Mouse (Mus musculus) 3134 (cell line): ENCODE measurements around the gene Rint1.

ENCODE experiments used
- DNase-seq: peaks from one replicate; pipeline ENCODE4 v3.0.0-alpha.2; 2011; ENCODE audit warnings: low spot score; ENCODE audit not compliant: insufficient read length; ENCODE audit errors: extremely low read depth

Rint1 gene

DNA sequence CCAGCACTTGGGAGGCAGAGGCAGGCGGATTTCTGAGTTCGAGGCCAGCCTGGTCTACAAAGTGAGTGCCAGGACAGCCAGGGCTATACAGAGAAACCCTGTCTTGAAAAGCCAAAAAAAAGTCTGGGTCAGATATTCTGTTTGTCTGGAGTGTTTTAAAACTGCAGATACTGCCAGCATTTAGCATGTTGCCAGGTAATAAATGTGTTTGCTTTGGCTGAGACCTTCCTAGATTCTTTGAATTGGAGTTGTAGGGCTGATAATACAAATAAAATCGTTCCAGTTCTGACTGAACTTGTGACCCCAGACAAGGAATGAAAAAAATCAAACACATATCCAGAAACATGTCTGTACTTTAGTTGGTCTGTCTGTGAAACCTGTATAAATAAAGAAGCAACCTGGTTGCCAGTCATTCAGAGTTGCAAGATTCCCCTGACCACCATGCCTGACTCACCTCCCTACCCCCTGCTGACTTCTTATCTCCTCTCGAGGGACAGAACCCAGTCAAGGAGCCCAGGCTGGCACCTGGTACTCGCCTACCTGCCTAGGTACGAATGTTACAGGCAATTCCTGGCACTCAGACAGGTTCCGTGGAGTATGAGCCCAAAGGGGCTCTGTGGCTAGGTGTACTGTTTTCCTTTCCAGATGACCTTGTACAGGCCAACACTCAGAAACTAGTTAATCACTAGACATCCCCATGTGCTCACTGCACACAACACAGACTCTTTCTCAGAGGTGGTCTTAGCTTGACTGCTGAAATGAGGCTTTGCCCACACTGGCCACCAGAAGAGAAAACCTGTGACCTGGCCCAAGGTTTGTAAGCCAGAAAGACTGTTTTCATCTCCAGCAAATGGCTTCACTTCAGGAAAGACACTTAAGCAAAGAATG lies 75.9 kb downstream of the Rint1 start:
- no peak for DNase-seq

- no peak for DNase-seq
These were observed 76.8 kb downstream of the Rint1 start for GRCm38 (mm10) chr5:23864054-23864965.

GRCm38 (mm10) chr5:23865941-23866340 lies 78.4 kb downstream of the Rint1 start:
- DNase-seq: no peak
